Mouse (Mus musculus) hindbrain, embryonic 13.5 days (tissue): ENCODE measurements around the gene Cdc34. TPM values are rescaled to one million over a fixed set of nuclear protein-coding genes. Genes with fewer than 3 reads are reported as not detected.

Source experiments
- ATAC-seq: fragments of 200-750 bp; cut with Nextera tagmentation; 2 replicates; pipeline ENCODE4 v1.8.0; 2017; ENCODE audit warnings: moderate TSS enrichment; ENCODE audit not compliant: low FRiP score
- H3K27ac ChIP-seq: fragments of 300-500 bp; sonication (generic); 2 replicates; pipeline ENCODE4 v1.5.1; 2015; ENCODE audit warnings: inconsistent platforms, mild to moderate bottlenecking, moderate library complexity
- H3K27me3 ChIP-seq: fragments of 300-500 bp; sonication (generic); 2 replicates; pipeline ENCODE4 v1.6.1; 2015; ENCODE audit warnings: mild to moderate bottlenecking, inconsistent platforms
- H3K36me3 ChIP-seq: fragments of 300-500 bp; sonication (generic); 2 replicates; pipeline ENCODE4 v1.6.1; 2015; ENCODE audit warnings: mild to moderate bottlenecking, inconsistent platforms
- H3K4me1 ChIP-seq: fragments of 300-500 bp; sonication (generic); replicated peaks from 2 replicates; pipeline ENCODE4 v1.6.1; 2015; ENCODE audit warnings: inconsistent platforms
- H3K4me2 ChIP-seq: fragments of 300-500 bp; sonication (generic); 2 replicates; pipeline ENCODE4 v1.6.1; 2015; ENCODE audit warnings: inconsistent platforms, mild to moderate bottlenecking, moderate library complexity
- H3K4me3 ChIP-seq: fragments of 300-500 bp; sonication (generic); 2 replicates; pipeline ENCODE4 v1.5.1; 2015; ENCODE audit warnings: mild to moderate bottlenecking, inconsistent platforms
- H3K9ac ChIP-seq: fragments of 300-500 bp; sonication (generic); 2 replicates; pipeline ENCODE4 v1.6.1; 2015; ENCODE audit warnings: mild to moderate bottlenecking, inconsistent platforms
- H3K9me3 ChIP-seq: fragments of 300-500 bp; sonication (generic); 2 replicates; pipeline ENCODE4 v1.6.1; 2016; ENCODE audit warnings: inconsistent platforms
- WGBS: fragments of 180-500 bp; shearing (Covaris S2); methylation state at CpG from one replicate; pipeline ENCODE4 v1.1.7; 2015; 5-methylcytosine and 5-hydroxymethylcytosine counted together
- polyA plus RNA-seq: library from polyadenylated mRNA; unstranded; fragments of >200 nt; fragmentation: Nextera tagmentation; extraction: Ambion mirVana; gene quantifications from 2 replicates; pipeline ENCODE4 v1.2.1, GENCODE M21; 2015

Cdc34 gene
- polyA plus RNA-seq, 1 experiment from 2014 or later, result 92.7 TPM

- no peaks in the 10 kb centered on the region for H3K36me3 ChIP-seq
- no peak overlapping the region for H3K27ac ChIP-seq
- WGBS, result 86% methylated on average over 2 of the region's 2 CpGs
- H3K4me3 ChIP-seq, result no peak overlapping the region
- ATAC-seq, result no peak
- H3K4me1 ChIP-seq, result peaks cover 6% of the 10 kb centered on the region
- H3K4me2 ChIP-seq, result no peak overlapping the region
- no peaks in the 10 kb centered on the region for H3K9me3 ChIP-seq
- no peak overlapping the region for H3K9ac ChIP-seq
- H3K27me3 ChIP-seq, result no peaks in the 10 kb centered on the region
Measured at GRCm38 (mm10) chr10:79660298-79660697, 21.7 kb upstream of the Cdc34 start.

DNA sequence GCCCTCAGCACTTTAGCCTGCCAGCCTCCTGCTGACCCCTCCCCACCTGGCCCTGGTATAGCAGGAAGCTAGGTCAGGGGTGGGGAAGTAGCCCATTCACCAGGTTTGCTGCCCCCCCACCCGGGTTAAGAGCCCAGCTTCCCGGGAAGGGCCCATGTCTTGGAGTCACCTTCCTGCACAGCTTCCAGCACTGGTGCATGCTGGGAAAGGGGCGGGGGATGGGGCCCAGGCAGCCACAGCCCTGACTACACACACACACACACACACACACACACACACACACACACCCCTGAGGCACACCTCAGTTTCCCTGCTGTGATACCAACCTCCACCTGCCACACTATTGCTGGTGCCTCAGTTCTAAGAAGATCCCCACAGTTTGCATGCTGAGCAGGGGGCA, 20.1 kb upstream of the Cdc34 start:
- 0 out of 2 replicates have a peak, but pooled peaks cover 4% of the 10 kb centered on the region for H3K4me1 ChIP-seq
- no peaks in the 10 kb centered on the region for H3K9me3 ChIP-seq
- WGBS, result 52% methylated on average over 3 of the region's 3 CpGs
- no peaks in the 10 kb centered on the region for H3K27me3 ChIP-seq
- H3K36me3 ChIP-seq, result no peaks in the 10 kb centered on the region
- H3K4me3 ChIP-seq, result no peak overlapping the region
- H3K27ac ChIP-seq, result no peak overlapping the region
- H3K9ac ChIP-seq, result no peak overlapping the region
- ATAC-seq, result no peak
- no peak overlapping the region for H3K4me2 ChIP-seq

DNA sequence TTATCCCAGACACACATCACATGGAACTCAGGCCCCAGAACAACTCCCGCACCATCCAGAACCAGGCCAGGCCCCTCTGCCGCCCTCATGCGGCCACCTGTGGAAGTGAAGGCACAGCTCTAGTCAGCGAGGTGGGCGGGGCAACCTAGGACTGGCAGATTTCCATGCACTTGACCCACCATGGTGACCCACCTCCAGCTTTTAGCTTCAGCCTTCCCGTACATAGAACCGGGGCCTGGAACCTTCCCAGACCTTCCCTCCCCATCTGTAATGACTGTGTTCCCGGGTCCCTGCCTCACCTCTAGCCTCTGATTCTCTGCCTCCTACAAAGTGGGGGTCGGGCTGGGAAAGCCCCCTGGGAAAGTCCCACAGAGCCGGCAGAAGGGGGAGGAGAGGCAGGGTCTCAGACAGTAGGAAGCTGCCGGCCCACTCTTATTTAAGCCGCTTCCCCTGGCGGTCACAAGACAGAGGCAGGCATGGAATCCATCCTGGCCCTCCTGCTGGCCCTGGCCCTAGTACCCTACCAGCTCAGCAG, 17.8 kb upstream of the Cdc34 start, which contains the start of gene Madcam1:
Gene Madcam1 (plus strand): TSS at position 429 of the 535 bp plus-strand sequence.
- H3K27ac ChIP-seq, result no peak within 1 kb of the TSS
- H3K4me3 ChIP-seq, result no peak within 1 kb of the TSS
- no peaks in the 10 kb centered on the region for H3K27me3 ChIP-seq
- H3K4me1 ChIP-seq, result peaks cover 12% of the 10 kb centered on the region
- no peak for ATAC-seq
- no peak within 1 kb of the TSS for H3K9ac ChIP-seq
- 13% methylated on average over 13 of the region's 13 CpGs for WGBS
- H3K4me2 ChIP-seq, result no peak within 1 kb of the TSS
- no peaks in the 10 kb centered on the region for H3K9me3 ChIP-seq
- H3K36me3 ChIP-seq, result no peaks in the 10 kb centered on the region

GRCm38 (mm10) chr10:79665051-79665450, 16.9 kb upstream of the Cdc34 start:
- Histone ChIP-seq H3K27ac (no peak overlapping the region), H3K27me3 (no peaks in the 10 kb centered on the region), H3K36me3 (no peaks in the 10 kb centered on the region), H3K9ac (no peak overlapping the region), H3K4me3 (no peak overlapping the region), H3K9me3 (no peaks in the 10 kb centered on the region), H3K4me1 (peaks cover 14% of the 10 kb centered on the region), H3K4me2 (no peak overlapping the region)
- ATAC-seq, result no peak
- 84% methylated on average over 8 of the region's 8 CpGs for WGBS

DNA sequence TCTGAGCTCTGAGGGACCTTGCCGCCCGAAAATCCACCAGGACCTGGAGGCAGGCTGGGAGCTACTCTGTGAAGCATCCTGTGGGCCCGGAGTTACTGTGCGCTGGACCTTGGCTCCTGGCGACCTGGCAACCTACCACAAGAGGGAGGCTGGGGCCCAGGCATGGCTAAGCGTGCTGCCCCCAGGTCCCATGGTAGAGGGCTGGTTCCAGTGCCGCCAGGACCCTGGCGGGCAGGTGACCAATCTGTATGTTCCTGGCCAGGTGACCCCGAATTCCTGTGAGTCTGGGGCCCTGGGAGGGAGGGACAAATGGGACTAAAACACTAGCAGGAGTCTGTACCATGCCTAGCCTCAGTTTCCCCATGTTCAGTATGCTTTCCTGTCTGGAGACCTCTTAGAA, 15.5 kb upstream of the Cdc34 start:
- H3K4me2 ChIP-seq, result no peak overlapping the region
- H3K9ac ChIP-seq, result no peak overlapping the region
- no peaks in the 10 kb centered on the region for H3K9me3 ChIP-seq
- no peak overlapping the region for H3K27ac ChIP-seq
- no peak for ATAC-seq
- H3K4me1 ChIP-seq, result peaks cover 28% of the 10 kb centered on the region
- H3K27me3 ChIP-seq, result no peaks in the 10 kb centered on the region
- H3K4me3 ChIP-seq, result no peak overlapping the region
- WGBS, result 70% methylated on average over 9 of the region's 9 CpGs
- no peaks in the 10 kb centered on the region for H3K36me3 ChIP-seq

GRCm38 (mm10) chr10:79668076-79668475, 13.9 kb upstream of the Cdc34 start:
- Histone ChIP-seq H3K9me3 (no peaks in the 10 kb centered on the region), H3K27me3 (no peaks in the 10 kb centered on the region), H3K9ac (peak overlapping the region; percentile 94; the same call in 1 of the 2 replicates), H3K36me3 (peaks cover 10% of the 10 kb centered on the region), H3K4me3 (peak overlapping the region; percentile 88), H3K4me1 (peaks cover 35% of the 10 kb centered on the region), H3K27ac (peak overlapping the region; percentile 98), H3K4me2 (peak overlapping the region; percentile 97)
- ATAC-seq, result no peak
- 78% methylated on average over 5 of the region's 5 CpGs for WGBS

DNA sequence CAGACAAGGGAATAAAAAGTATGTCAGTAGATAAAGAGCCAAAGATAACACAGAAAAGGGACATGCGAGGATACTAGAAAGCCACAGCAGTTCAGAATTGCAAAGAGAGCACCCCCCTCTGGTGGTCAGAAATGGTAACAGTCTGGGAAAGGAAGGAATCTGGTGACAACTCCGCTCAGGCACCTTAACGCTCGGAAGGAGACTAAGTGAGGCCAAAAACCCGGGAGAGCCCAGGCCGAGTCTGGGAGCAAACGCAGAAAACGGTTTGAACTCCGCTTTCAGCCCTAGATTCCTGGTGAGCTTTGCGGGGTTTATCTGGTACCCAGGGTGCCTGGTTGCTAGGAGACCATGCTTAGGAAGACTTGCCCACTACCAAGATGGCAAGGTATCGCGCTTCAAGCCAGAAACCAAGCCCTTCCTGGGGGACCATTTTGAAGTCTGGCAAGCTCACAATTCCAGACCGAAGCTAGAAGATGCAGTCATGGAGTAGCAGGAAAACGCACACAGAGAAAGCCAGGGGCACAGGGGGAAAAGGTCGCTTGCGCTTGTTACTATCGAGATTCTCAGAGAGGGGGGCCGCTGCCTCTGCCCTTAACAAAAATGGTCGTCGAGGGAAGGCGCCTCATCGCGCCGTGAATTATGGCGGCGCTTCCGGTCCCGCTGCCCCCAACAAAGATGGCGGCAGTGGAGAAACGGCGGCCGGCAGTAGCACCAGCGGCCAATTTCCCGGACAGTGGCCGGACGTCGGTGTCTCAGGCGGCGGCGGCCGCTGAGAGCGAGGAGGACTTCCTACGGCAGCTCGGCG, 13.0 kb upstream of the Cdc34 start, which contains the start of gene Tpgs1:
Gene Tpgs1 (plus strand): TSS at position 599 of the 805 bp plus-strand sequence.
- H3K36me3 ChIP-seq, result peaks cover 18% of the 10 kb centered on the region
- ATAC-seq, result peak; percentile 83
- H3K9ac ChIP-seq, result peak within 1 kb of the TSS; percentile 94
- H3K27me3 ChIP-seq, result no peaks in the 10 kb centered on the region
- peak within 1 kb of the TSS; percentile 98 for H3K27ac ChIP-seq
- H3K4me1 ChIP-seq, result peaks cover 35% of the 10 kb centered on the region
- H3K4me2 ChIP-seq, result peak within 1 kb of the TSS; percentile 97
- peak within 1 kb of the TSS; percentile 88 for H3K4me3 ChIP-seq
- H3K9me3 ChIP-seq, result no peaks in the 10 kb centered on the region
- WGBS, result under 1% methylated on average over 45 of the region's 45 CpGs

GRCm38 (mm10) chr10:79669576-79670057, 12.4 kb upstream of the Cdc34 start:
- 0% methylated on average over 47 of the region's 47 CpGs for WGBS

DNA sequence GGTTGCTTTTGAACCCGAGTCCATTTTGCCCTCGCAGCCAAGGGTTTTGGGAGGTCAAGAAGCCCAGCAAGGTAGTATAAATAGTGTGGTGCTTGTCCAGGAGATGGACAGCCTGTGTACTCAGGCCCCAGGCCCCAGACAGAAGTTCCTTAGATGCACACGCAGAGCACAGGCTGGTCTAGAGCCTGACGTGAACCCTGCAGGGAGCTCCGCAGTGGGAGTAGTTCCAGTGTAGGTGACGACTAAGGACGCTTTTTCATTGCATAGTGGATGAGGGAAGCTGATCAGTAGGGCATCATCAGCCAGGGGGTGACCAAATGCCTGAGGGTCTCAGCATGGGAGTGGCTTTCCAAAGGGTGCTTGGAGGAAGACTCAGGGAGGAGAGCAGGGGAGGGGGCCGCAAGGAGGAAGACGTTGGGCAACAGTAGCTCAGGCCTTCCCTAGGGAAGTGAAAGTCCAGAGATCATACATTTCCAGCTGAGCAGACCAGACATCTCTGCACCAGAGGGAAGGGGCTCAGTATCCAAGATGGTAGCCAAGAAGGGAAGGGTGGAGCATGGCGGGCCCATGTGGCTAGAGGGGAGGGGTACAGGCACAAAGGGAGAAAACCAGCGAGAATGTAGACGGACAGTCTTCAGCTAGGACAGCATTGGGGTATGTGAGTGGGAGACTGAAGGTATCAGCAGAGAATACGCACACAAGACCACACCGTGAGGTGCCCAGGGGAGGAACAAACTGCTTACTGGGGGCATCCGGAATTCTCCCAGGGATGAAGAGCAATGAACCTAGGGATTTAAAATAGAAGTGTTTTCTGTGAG, 11.7 kb upstream of the Cdc34 start:
- WGBS, result 35% methylated on average over 15 of the region's 15 CpGs

More at GRCm38 (mm10) chr10:79669576-79670057, 12.4 kb upstream of the Cdc34 start:
- Histone ChIP-seq H3K4me3 (peak overlapping the region; percentile 88), H3K9ac (peak overlapping the region; percentile 94), H3K36me3 (peaks cover 21% of the 10 kb centered on the region), H3K4me2 (peak overlapping the region; percentile 97), H3K9me3 (no peaks in the 10 kb centered on the region), H3K4me1 (peaks cover 31% of the 10 kb centered on the region), H3K27me3 (no peaks in the 10 kb centered on the region), H3K27ac (peak overlapping the region; percentile 98)
- ATAC-seq, result peak; percentile 70

GRCm38 (mm10) chr10:79671396-79672087, 10.5 kb upstream of the Cdc34 start:
- no peak for ATAC-seq
- Histone ChIP-seq H3K27me3 (no peaks in the 10 kb centered on the region), H3K9me3 (no peaks in the 10 kb centered on the region), H3K9ac (0 out of 2 replicates have a peak overlapping the region, but pooled peaks have one; percentile 94), H3K27ac (no peak overlapping the region), H3K4me1 (peaks cover 31% of the 10 kb centered on the region), H3K4me2 (peak overlapping the region; percentile 97; the same call in 1 of the 2 replicates), H3K36me3 (peaks cover 35% of the 10 kb centered on the region), H3K4me3 (0 out of 2 replicates have a peak overlapping the region, but pooled peaks have one; percentile 88)
- WGBS, result 55% methylated on average over 6 of the region's 6 CpGs

More for the DNA sequence above, 11.7 kb upstream of the Cdc34 start:
- ATAC-seq, result peak; percentile 35
- Histone ChIP-seq H3K9me3 (no peaks in the 10 kb centered on the region), H3K4me2 (peak overlapping the region; percentile 97), H3K9ac (peak overlapping the region; percentile 94), H3K36me3 (peaks cover 23% of the 10 kb centered on the region), H3K4me1 (peaks cover 31% of the 10 kb centered on the region), H3K27ac (peak overlapping the region; percentile 98), H3K27me3 (no peaks in the 10 kb centered on the region), H3K4me3 (peak overlapping the region; percentile 88)

DNA sequence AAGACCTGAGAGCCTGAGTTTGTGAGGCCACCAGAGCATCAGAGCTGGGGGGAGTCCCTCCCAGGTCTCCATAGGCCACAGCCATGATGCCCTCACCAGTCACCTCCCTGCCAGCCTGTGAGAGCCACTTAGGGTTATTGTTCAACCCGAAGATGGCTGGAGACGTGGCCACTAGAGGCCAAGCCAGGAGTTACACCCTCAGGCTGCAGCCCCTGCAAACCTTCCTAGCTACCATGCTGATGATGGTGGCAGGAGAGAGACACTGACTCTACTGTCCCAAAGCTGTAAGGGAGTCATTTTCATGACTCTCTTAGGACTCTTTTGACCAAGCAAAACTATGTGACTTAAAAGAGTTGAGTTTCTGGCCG, 9.9 kb upstream of the Cdc34 start:
- Histone ChIP-seq H3K27ac (no peak overlapping the region), H3K27me3 (no peaks in the 10 kb centered on the region), H3K9ac (no peak overlapping the region), H3K4me3 (no peak overlapping the region), H3K36me3 (peaks cover 37% of the 10 kb centered on the region), H3K4me2 (no peak overlapping the region), H3K9me3 (no peaks in the 10 kb centered on the region), H3K4me1 (peaks cover 31% of the 10 kb centered on the region)
- 67% methylated on average over 3 of the region's 3 CpGs for WGBS
- ATAC-seq, result no peak
